Mouse (Mus musculus) megakaryocyte, embryonic 14.5 days (primary cell): ENCODE measurements around the gene Apol9b.
"Not testable (repeated sequence)": the region's sequence is repeated elsewhere in the genome, so short reads cannot be mapped to it uniquely, and the experiment has no call there.

Experiments
- FLI1 ChIP-seq: IDR thresholded peaks from 2 replicates; pipeline ENCODE4 v1.6.1; 2012; ENCODE audit warnings: low read length, inconsistent platforms, mixed read lengths
- GATA1 ChIP-seq: IDR thresholded peaks from 3 replicates; pipeline ENCODE4 v1.6.1; 2012; ENCODE audit warnings: mixed read lengths, low read length, inconsistent platforms, borderline replicate concordance

DNA sequence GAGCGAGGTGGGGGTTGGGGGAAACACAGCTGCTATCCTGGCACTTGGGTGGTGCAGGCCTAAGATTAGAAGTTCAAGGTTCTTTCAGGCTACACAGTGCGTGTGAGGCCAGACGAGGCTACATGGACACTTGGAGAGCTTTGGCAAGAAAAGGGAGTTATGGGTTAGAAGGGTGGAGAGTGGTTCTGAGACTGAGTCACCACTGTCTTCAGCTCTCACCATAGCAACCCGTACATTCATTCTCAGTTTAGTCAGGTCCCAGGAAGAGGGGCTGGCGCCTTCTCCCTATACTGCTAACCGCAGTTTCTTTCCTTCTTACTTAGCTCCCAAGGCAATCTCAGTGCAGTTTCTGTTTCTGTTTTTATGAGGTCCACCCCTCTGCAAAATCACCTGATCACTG lies 12.7 kb downstream of the Apol9b start:
- not testable (repeated sequence) for TF ChIP-seq FLI1, GATA1
